Mouse (Mus musculus) layer of hippocampus, postnatal 36 days (tissue): ENCODE measurements around the gene Ifit2. TPM values are rescaled to one million over a fixed set of nuclear protein-coding genes. Genes with fewer than 3 reads are reported as not detected.

Experiments
- DNase-seq, 2 experiments: peaks; one replicate each; pipeline ENCODE4 v3.0.0; 2022
- total RNA-seq, 2 experiments: library from RNA; stranded (reverse); gene quantifications; 2 replicates each; pipeline ENCODE4 v1.2.3; 2021

The Ifit2 gene
- total RNA-seq = 1 to 10 TPM; 3.9 to 5.4 TPM

- DNase-seq = peak; percentile 56 to 62
Observed at GRCm38 (mm10) chr19:34550534-34551223, at the start of gene Ifit2. Ifit2 (plus strand) TSS chr19:34550694.

- DNase-seq = peak; percentile 41 to 49
Observed at GRCm38 (mm10) chr19:34500763-34501162, 49.7 kb upstream of the Ifit2 start.

- DNase-seq = no peak
Observed at GRCm38 (mm10) chr19:34505161-34505721, 45.3 kb upstream of the Ifit2 start.

- DNase-seq = no peak
Observed at GRCm38 (mm10) chr19:34510717-34511116, 39.8 kb upstream of the Ifit2 start.

GRCm38 (mm10) chr19:34511528-34511927 lies 39.0 kb upstream of the Ifit2 start:
- no peak for DNase-seq

GRCm38 (mm10) chr19:34515681-34516080 lies 34.8 kb upstream of the Ifit2 start:
- no peak for DNase-seq

GRCm38 (mm10) chr19:34516346-34516745 lies 34.1 kb upstream of the Ifit2 start:
- no peak for DNase-seq

- DNase-seq = no peak
Observed at GRCm38 (mm10) chr19:34517197-34517596, 33.3 kb upstream of the Ifit2 start.

- DNase-seq = no peak
Observed at GRCm38 (mm10) chr19:34517812-34518594, 32.5 kb upstream of the Ifit2 start.

- DNase-seq = no peak
Observed at GRCm38 (mm10) chr19:34518786-34519185, 31.7 kb upstream of the Ifit2 start.

- DNase-seq = no peak
Observed at GRCm38 (mm10) chr19:34519646-34520045, 30.8 kb upstream of the Ifit2 start.

- DNase-seq = no peak
Observed at GRCm38 (mm10) chr19:34520051-34520450, 30.4 kb upstream of the Ifit2 start.

GRCm38 (mm10) chr19:34521361-34521760 lies 29.1 kb upstream of the Ifit2 start:
- no peak for DNase-seq

GRCm38 (mm10) chr19:34521978-34522377 lies 28.5 kb upstream of the Ifit2 start:
- DNase-seq = no peak

GRCm38 (mm10) chr19:34523106-34523725 lies 27.3 kb upstream of the Ifit2 start:
- no peak for DNase-seq

GRCm38 (mm10) chr19:34524646-34525045 lies 25.8 kb upstream of the Ifit2 start:
- no peak for DNase-seq

GRCm38 (mm10) chr19:34526321-34526923 lies 24.1 kb upstream of the Ifit2 start:
- no peak for DNase-seq

- peak; percentile 91 to 95 for DNase-seq
Observed at GRCm38 (mm10) chr19:34526941-34527682, 23.4 kb upstream of the Ifit2 start, which contains the start of gene Lipa. Lipa (minus strand) TSS chr19:34527474.

GRCm38 (mm10) chr19:34532061-34532751 lies 18.3 kb upstream of the Ifit2 start:
- DNase-seq = no peak

- DNase-seq = no peak
Observed at GRCm38 (mm10) chr19:34539422-34539821, 11.1 kb upstream of the Ifit2 start.

- no peak for DNase-seq
Observed at GRCm38 (mm10) chr19:34546211-34546610, 4.3 kb upstream of the Ifit2 start.
